Mouse (Mus musculus): Measurements from ENCODE around the gene Fermt3.

DNA sequence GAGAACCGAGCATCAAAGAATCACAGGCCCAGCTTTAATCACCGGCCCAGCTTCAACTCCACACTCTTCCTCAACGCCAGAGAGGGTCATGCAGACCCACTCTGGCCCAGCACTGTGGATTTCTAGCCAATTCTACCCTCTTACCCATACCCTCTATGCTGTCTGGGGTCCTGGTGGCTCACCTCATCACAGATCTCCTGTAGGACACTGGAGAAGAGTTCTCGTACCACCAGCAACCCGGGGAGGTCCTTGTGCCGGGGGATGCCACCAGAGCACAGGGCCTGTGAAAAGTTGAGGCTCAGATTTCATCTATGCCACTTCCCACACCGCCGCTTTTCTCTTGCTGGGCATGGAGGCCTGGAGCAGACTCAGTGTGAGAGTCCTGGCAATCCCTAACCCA lies 24.8 kb downstream of the Fermt3 start:
- no peak for TF ChIP-seq CTCF (conservative IDR thresholded peaks at IDR 0.05; ENCODE audit: insufficient read depth, insufficient read length, low read depth, low read length)
- TF ChIP-seq POLR2A (IDR thresholded peaks at IDR 0.05; ENCODE audit: low read depth, low read length) = no peak
